Mouse (Mus musculus): ENCODE results near the gene Cgnl1.

Cgnl1 gene

DNA sequence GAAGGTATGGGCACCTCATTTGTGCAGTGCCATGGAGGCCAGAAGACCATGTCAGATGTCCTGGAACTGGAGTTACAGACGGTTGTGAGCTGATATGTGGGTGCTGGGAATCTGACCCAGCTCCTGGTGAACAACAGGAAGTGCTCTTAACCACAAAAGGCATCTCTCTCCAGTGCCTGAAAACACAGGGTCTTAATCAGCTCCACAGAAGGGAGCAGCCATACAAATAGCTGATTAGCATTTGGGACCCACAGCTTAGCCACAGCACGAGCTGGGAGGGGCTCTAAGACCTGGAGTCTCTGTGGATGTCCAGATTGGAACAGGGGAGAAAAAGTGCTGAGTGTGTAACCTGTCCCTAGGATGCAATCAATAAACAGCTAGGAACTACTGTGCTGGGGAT, 4.5 kb downstream of the Cgnl1 start:
- no peak for DNase-seq (ENCODE audit: low spot score)

DNA sequence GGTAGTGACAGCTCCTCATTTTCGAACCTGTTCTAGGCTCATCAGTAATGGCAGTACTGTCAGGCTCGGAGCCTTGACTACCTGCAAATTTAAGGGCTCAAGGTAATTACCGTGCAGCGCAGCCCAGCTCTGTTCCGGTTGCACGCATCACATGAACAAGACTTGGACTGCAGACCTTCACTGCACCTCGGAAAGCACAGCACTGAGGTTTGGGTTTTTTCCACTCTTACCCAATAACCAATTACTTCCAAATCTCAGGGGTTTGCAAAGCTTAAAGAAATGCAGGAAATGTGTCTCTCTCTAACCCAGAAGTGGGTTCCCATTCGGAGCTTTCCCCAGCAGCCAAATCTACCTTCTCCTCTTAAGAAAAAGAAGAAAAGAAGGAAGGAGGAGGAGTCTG, 5.1 kb downstream of the Cgnl1 start:
- no peak for DNase-seq (ENCODE audit: low spot score)

DNA sequence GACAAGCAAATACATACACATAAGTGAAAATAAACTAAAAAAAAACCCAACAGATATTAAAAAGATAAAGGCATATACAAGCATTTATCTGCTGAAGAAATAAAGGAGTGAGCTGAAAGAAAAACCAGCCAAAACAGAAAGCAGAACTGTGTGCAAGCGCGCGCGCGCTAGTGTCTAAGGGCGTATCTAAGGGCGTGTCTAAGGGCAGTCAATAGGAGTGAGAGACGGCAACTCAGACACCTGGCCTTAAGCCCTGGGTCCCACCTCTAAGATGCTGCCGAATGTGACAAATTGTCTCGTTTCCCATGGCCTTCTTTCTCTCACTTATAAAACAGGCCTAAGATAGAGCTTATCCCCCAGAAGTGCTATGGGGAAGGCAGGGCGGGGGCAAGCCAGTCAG, 6.9 kb downstream of the Cgnl1 start:
- DNase-seq (ENCODE audit: low spot score), result no peak

DNA sequence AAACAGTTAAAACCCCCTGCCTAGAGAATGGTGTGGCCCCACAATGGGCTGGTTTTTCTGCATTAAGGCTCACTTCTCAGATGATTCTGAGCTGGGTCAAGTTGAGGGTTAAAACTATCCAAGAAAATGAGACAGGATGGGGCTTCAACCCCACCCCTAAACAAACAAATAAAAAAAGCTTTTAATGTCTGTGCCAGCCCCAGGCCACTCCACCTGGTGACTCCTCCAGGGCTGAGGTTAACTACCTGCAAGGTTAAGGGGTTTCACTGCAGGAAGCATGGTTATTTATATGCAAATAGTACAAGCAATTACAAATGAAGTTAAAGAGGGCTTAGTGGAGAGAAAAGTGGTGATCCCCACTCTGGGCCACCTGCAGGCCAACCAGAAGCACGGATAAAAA, 8.1 kb downstream of the Cgnl1 start:
- DNase-seq (ENCODE audit: low spot score), result no peak

DNA sequence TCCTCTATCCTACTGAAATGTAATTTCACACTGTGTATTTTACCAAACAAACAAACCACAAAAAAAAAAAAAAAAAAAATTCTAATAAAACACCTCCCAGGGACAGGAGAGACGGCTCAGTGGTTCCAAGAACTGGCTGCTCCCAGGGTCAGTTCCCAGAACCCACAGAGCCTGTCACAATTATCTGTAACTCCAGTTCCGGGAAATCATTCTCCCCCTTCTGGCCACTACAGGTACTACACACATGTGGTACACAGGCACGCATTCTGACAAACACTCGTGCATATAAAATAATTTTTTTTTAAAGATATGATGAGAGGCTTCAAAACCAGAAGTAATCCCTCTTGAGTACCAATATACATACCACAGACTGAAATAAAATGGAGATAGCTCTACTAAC, 9.7 kb downstream of the Cgnl1 start:
- no peak for DNase-seq (ENCODE audit: low spot score)

DNA sequence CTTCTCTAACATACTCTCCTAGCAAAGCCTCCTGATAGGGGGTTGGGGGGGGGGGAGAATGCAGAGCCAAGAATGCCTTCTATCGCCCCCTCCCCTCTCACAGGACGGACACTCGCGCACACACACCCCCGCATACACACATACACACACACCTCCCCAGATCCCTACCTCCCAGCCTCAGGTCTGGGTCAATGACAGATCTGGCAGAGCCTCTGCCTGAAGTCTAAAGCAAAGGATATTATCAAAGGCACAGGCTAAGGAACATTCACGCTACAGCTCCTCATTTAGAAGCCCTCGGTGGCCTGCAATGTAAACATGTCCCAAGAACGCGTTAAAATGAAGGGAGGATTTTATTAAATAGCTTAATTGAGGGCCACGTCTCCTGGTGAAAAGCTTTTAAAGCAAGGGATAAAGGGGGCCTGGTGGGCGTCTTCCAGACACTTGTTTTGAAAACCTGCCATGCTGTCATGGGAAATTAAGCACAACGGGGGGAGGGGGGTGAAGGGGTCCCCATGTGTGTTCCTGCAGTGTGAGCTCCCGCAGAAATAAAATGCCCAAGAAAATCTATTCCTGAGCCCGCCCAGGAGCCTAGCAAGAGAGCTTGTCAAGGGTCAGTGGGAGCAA, 10.8 kb downstream of the Cgnl1 start:
- no peak for DNase-seq (ENCODE audit: low spot score)

DNA sequence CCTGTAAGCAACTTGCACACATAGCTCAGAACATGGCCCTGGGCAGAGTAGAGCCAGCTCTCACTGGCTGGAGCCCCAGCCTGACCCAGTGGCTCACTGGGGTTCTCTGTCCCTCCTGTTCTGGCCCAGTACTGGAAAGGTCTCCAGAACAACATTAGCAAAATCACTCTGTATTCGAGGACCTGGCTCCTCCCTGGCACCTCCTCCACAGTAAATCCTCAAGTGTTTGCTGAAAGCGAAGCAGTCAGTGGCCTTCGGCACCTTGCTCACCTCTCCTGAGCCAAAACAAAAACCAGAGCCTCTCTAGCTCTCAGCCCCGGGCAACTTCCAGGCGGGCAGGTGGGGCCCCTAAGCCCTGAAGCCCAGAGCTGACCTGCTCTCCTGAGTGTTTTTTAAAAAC, 11.5 kb downstream of the Cgnl1 start:
- no peak for DNase-seq (ENCODE audit: low spot score)

DNA sequence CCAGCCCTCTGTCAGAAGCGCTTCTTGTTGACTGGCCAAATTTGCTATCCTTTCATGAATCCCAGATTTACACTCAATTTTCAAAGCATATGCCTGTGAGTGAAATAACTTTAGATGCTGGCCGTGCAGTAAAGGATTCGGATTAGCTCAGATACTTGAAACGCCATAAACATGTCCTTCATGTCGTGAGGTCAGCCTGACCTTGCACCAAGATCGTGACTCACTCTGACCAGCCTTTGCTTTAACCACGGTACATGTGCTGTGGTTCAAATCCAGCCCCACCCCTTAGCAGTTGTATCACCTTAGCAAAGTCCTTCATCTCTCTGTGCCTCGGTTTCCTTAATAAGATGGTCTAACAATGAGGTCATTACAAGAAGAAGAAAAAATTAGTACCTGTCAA, 14.0 kb downstream of the Cgnl1 start:
- no peak for DNase-seq (ENCODE audit: low spot score)

DNA sequence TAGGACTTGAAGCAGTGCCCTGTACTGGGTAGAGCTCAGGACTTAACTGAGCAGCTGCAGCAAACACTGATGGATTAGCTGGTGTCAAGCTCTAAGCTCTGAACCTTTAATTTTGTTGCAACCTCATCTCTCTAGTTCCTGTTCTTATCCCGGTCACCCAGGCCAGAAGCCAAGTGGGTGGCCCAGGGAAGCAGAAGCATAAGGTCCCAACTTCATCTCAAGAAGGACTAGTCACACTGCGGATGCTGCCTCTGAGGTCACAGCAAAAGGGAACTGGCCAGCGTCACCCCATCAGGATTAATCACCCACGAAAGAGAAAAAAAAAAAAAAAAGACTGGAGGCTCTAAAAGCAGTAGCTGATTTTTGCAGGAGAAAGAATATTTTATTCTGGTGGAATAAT, 14.5 kb downstream of the Cgnl1 start:
- DNase-seq (ENCODE audit: low spot score), result no peak

DNA sequence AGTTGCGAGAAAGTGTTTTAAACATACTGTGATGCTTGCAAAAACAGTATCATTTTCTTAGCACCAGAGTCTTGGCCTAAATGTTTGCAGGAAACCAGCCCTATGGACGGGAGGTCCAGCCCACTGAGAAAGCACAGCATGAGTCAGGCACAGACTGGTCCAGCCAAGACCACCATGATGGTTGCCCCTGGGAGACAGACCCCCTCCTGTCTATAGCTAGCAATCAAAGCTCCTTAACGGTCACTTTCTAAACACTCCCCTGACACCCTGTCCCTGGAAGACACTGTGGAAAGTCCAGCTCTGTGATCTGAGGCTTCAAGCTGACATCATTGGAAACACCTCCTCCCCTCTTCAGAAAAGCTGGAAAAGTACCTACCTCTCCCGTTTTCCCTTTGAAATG, 17.4 kb downstream of the Cgnl1 start:
- no peak for DNase-seq (ENCODE audit: low spot score)

DNA sequence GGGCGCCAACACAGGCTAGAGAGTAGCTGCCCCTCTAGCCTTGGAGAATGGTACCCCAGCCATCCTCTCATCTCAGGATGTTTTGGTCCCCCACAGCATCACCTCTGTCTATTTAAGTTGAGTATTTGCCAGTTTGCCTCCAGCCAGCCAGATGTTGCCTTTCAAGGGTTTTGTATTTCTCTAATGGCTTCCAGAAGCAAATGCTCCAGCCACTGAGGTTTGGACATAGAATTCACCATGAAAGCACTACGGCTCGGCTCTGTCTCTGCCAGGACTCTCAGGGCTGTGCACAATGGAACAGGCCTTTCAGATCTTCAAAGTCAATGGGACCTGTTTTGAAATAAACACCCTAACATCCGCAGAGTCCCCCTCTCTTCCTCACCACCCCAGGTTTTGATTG, 17.9 kb downstream of the Cgnl1 start:
- no peak for DNase-seq (ENCODE audit: low spot score)

DNA sequence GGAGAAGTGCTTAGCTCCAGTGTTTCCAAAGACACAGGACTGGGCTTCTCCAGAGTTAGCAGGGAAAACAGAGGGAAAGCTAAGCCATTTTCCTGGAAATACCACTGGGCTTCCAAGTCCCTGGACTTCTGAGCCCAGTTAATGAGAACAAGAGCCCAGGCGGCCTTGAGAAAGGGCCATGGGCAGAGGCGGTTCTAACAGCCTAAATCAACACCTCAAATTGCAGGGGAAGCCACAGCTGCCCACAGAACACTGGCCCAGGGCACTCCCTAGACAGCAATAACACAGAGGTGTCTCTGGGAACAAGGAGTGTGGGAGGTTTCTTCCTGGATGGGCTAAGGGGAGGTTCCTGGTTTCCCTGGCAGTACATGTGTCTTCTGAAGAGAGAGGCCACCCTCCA, 18.3 kb downstream of the Cgnl1 start:
- DNase-seq (ENCODE audit: low spot score), result no peak

DNA sequence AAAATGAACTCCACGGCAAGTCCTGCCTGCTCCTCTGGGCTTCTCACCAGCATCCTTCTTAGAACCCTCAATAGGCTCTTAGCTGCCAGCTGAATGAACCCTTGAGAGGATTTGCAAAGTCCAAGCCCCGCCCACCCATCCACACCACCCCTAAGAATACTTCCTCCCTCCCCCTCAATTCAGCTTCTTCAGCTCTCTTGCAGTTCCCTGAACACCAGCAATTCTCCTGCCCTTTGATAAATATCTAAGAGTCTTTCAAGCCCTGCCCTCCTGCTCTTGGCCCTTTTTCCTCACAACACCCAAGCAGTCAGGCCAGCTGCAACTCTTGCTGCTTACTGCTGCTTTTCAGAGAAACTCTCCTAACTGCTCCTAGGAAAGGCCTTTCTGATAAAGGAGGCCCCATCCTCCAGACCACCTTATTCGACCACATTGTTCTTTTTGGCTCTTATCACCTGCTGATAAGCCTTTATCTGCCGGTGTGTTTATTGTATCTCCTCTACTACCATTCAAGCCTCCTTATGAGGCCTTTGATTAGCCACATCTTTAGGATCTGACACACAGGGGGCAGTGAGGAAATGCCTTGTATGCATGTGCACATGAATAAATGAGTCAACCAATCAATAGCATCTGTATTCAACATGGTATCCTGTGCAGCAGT, 21.3 kb downstream of the Cgnl1 start:
- DNase-seq (ENCODE audit: low spot score), result no peak

DNA sequence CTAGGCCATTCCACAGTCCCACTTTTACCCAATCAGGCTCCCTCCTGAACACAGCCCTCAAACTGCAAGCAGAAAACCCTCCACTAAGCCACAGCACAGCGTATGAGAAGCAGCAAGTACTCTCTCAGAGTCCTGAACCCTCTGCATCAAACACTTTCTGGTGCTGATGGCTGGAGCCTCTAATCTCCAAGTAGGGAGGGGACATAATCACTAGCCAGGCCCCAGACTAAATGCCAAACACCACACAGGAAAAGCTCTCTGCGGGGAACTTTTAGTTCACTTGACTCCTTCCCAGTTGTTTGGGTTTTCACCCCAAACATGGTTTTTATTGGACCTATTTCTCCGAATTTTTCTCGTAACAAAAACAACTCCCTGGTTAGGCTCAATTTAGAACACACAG, 25.0 kb downstream of the Cgnl1 start:
- no peak for DNase-seq (ENCODE audit: low spot score)

DNA sequence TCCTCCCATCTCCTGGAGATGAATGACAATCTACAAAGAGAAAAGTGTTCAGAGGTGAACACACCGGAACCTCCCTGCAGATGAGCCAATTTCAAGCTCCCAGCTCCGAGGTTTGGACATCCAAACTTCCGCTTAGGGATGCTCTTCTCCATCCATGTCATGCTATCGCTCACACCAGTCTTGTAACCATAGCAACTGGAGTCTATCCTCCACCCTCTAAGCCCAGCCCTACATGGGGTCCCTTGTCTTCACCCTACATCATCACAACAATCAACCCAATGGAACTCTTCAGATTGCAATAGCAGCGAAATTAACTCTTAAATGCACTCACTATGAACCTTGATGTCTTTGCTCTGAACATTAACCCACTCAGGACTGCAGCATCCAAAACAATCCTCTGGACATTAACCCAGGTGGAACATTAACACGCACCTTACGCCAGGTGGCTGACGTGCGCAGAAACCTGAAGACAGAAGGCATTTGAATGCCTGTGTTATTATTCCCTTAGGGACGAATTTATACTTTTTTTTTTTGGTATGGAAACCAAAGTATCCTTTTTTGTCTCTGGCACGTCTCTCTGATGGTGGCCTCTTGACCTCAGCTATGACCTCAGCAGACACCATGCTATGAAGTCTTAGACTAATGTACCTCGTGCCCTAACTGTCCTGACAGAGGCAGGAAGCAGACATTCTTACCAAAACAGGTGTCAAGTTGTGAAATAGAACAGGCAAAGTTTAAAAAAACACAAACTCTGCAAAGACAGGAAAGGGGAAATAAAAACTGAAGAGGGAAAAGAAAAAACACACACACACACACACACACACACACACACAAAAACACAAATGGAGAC, 33.1 kb downstream of the Cgnl1 start:
- DNase-seq (ENCODE audit: low spot score), result no peak

DNA sequence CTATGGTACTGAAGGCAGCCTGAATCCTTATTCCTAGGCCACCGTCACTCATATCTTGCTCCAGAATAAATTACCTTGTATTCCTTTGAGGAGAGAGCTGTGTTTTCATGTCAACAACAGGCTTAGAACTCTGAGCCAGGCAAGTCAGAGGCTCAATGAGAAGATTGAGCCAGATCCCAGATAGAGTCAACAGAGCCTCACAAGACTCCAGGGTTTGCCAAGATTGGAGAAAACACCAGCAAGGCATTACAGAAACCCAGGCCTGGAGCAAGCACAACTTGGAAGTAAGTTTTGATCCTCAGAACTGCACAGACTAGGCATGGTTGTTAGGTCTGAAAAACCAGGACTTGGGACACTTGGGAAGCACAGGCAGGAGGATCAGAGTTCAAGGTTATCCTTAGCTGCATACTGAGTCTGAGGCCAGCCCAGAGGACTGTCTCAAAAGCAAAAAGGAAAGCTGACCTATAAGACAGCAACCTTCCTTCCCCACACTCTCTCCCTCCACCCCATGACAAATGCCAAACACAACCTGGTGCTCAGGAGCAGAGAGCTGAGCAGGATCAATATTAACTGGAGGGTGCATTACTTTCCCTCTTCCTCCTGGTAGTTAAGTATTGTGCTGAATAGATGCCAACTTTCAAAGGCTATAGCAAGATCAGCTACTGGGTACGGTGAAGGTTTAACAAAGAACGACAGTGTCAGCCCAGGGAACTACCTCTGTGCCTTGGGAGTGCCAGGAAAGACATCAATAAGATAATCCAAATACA, 34.0 kb downstream of the Cgnl1 start:
- no peak for DNase-seq (ENCODE audit: low spot score)

DNA sequence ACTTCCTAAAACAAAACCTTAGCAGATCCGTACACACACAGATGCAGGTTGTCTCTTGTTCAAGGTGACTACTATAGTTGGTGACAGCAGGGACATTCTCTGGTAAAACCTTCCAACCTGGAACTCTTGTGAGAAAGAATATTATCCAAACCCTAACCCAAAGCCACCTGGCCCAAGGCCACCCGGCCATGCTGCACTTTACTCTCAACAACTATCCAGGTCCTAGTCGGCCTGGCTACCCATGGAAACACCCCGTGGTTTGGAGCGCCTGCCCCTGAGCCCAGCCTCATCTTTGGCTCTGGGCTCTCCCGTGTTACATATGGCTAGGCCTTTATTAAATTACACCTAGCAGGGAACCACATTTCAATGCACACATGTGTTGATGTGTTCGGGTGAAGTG, 35.5 kb downstream of the Cgnl1 start:
- no peak for DNase-seq (ENCODE audit: low spot score)

DNA sequence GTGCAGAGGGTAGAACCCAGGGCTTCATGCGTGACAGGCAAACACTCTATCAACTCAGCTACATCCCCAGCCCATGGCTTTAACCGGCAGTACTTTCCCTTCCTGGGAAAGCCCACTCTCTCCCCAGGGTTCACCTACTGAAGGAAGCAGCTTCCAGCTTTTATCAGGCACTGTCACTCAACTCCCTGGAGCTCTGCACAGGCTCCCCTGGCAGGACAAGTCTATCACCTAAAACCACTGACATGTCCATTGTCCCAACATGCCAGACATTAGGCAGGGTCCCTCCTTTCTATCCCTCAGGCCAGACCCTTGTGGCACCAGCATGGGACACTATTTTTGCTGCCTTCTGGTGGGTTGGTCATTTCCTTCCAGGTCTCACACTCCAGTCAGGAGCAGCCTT, 37.8 kb downstream of the Cgnl1 start:
- DNase-seq (ENCODE audit: low spot score), result no peak

DNA sequence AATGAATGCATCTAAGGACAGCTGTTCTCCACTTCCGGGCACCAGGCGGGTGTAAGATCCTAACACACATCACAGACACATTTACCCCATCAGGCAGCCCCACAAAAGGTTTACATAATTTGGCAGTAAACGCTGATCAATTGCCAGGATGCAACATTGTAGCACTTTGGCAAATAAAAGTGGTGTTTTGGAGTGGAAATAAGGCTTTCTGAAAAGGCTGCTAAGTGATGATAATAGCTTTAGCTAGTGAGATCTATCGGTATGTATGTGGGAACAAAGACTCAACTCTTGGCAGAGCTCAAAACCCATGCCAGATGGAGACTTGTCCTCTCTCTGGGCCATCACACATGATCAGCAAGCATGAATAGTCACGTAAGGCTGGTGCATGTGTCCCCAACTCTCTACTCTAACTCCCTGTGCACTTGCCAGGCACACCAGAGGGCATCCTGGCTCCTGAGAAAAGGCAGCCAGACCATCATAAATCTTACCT, 42.5 kb downstream of the Cgnl1 start:
- peak; percentile 5 for DNase-seq (ENCODE audit: low spot score)

DNA sequence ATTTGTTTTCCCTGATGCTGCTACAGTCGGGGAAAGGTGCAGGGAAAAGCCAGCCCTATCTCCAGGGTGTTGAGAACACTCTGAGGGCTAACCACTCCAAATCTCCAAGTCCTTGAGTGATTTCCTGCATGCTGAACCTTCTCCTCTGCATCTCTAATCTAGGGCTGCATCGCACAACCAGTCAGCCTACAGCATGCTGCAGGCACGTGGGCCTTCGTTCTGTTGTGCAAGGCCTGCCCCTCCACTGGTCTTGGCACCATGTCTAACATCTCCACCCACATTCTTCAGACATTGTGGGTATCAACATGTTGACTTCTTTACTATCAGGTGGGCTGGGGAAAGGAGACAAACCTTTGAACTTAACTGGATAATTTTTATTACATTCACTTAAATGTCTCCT, 44.2 kb downstream of the Cgnl1 start:
- DNase-seq (ENCODE audit: low spot score), result no peak

DNA sequence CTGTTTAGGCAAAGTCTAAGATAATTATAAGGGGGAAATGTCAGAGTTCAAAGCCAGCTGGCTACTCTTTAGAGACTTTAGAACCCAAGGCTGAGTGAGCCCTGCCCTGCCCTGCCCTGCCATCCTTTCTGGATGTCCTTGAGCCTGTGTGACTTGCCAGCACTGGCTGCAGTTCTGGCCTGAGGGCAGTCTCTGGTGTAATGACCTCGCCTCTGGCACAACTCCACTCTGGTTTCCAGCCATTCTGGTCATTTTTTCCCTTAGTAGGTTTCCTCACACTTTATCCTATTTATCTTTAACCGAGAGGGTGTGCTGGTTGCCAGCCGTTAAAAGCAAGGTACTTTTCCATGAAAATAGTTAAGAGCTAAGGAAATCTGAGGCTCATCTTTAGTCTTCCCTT, 45.3 kb downstream of the Cgnl1 start:
- DNase-seq (ENCODE audit: low spot score), result no peak

DNA sequence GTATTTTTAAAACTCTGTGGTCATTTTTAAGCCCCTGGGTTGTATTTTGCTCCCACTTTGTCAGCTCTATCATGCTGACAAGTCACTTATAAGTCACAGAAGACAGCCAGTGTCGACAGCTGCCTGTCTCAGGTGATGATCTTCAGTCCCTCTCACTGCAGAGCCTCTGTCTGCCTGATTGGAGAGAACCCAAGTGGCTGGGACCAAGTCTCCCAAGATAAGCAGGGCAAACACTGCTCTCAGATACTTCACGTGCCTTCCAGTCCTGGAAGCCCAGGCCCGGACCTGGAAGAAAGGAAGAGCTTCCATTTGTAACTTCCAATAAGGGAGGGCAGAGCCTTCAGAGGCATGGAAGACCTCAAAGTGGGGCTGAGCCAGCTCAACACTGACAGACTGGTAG, 49.0 kb downstream of the Cgnl1 start:
- DNase-seq (ENCODE audit: low spot score), result no peak

DNA sequence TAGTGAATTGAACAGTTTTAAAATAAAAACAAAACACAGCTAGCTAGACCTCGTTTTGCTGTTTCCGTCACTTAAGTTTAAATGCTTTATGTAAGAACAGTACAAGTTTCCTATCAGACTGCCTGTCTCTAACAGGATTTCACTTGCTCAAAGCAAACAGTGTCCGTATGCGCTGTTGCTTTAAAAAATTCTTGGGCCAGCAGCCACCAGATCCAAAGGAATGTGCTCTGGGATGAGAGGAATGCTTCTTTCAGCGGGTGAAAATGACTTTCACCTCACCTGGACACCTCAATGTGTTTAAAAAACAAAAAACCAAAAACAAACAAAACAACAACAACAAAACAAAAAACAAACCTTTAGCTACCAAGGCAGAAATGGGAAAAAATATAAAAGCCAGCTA, 54.4 kb downstream of the Cgnl1 start:
- no peak for DNase-seq (ENCODE audit: low spot score)
